Mouse (Mus musculus): ENCODE data around the gene Fcrl5. TPM values are rescaled to one million over a fixed set of nuclear protein-coding genes. Genes with fewer than 3 reads are reported as not detected.

Gene Fcrl5
- polyA plus RNA-seq, 1 experiment from 2014 or later: not detected

DNA sequence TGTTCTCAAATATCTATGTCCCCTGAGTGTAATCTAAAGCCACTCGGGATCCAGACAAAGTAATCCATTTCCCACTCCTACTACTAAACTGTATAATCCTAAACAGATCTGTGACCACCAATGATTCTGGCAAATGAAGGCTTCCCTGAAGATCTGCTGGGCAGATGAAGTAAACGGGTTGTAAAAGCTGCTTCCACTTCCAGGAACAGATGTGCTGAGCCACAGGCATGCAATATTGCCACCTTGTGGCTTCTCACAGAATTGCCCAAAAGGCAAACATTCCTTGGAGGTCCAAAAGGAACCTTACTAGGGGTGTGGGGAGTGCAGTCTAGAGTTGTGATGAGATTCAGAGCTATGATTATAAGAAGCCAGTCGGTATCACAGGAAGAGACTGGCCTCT is 63.5 kb downstream of the Fcrl5 start:
- in situ Hi-C loops (cut with MboI; ENCODE audit: low pct_unique_long_range_greater_than_20kb): loop anchor here (5.0 kb wide), 3 partner anchors 82 to 257 kb away; no protein-coding TSS in a partner anchor
- ChIA-PET CTCF (interaction anchor here (0.7 to 2.0 kb wide), 22 partner anchors 8 to 468 kb away, joined by 3 to 8 read pairs (median 4); partner anchors contain the start of gene Fcrls), POLR2A (no interaction called here)
- peaks cover 38% of the 10 kb centered on the region for H3K27me3 ChIP-seq
- ATAC-seq (peak; percentile 31), DNase-seq (ENCODE audit: low read depth, low spot score) (no peak)
- peak; percentile 98 for TF ChIP-seq CTCF (IDR thresholded peaks at IDR 0.05)

GRCm38 (mm10) chr3:87500088-87501055 is 64.8 kb downstream of the Fcrl5 start:
- ChIA-PET POLR2A (no interaction called here), CTCF (interaction anchor here (1.0 to 2.1 kb wide), 6 partner anchors 9 to 261 kb away, joined by 3 to 10 read pairs (median 5); no protein-coding TSS in a partner anchor)
- TF ChIP-seq CTCF (IDR thresholded peaks at IDR 0.05): no peak
- ATAC-seq: no peak
- in situ Hi-C loops (cut with MboI; ENCODE audit: low pct_unique_long_range_greater_than_20kb): loop anchor here (10.0 kb wide), 2 partner anchors 54 to 466 kb away; no protein-coding TSS in a partner anchor
- DNase-seq (ENCODE audit: low read depth, low spot score): no peak
- H3K27me3 ChIP-seq: peaks cover 45% of the 10 kb centered on the region

- H3K27me3 ChIP-seq: peaks cover 47% of the 10 kb centered on the region
- POLR2A ChIA-PET: no interaction called here
- no peak for ATAC-seq
- no peak for TF ChIP-seq CTCF (IDR thresholded peaks at IDR 0.05)
- no peak for DNase-seq (ENCODE audit: low read depth, low spot score)
- in situ Hi-C loops (cut with MboI; ENCODE audit: low pct_unique_long_range_greater_than_20kb): loop anchor here (10.0 kb wide), 2 partner anchors 54 to 466 kb away; no protein-coding TSS in a partner anchor
- CTCF ChIA-PET: interaction anchor here (1.0 to 2.1 kb wide), 7 partner anchors 9 to 470 kb away, joined by 3 to 10 read pairs (median 4); no protein-coding TSS in a partner anchor
These were observed 65.6 kb downstream of the Fcrl5 start for GRCm38 (mm10) chr3:87501151-87501550.

- in situ Hi-C loops (cut with MboI; ENCODE audit: low pct_unique_long_range_greater_than_20kb): loop anchor here (10.0 kb wide), 2 partner anchors 52 to 468 kb away; no protein-coding TSS in a partner anchor
- H3K27me3 ChIP-seq: peaks cover 40% of the 10 kb centered on the region
- DNase-seq (ENCODE audit: low read depth, low spot score): no peak
- CTCF ChIA-PET: interaction anchor here (0.9 to 2.5 kb wide), 6 partner anchors 12 to 259 kb away, joined by 3 to 29 read pairs (median 5); no protein-coding TSS in a partner anchor
- TF ChIP-seq CTCF (IDR thresholded peaks at IDR 0.05): no peak
- ATAC-seq: no peak
- POLR2A ChIA-PET: no interaction called here
These were observed 67.2 kb downstream of the Fcrl5 start for GRCm38 (mm10) chr3:87502771-87503170.

DNA sequence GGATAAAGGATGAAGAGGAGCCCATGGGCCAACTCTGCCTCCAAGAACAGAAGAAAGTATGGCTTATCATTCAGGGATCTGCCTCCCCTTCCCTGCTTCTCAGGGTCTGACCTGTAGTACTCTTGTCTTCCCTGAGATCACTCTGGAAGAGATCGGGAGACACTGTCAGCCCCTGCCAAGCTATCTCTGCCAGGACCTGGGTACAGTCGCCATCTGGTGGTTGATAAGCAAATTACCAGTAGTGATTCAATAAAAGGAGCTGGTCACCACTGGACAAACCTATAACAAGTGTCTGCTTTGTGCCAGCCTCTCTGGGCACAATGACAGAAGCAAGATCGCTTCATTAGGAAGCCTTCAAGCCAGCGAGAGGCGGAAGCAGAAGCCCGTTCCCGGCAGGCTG is 68.8 kb downstream of the Fcrl5 start:
- no peak for DNase-seq (ENCODE audit: low read depth, low spot score)
- TF ChIP-seq CTCF (IDR thresholded peaks at IDR 0.05): peak; percentile 93
- in situ Hi-C loops (cut with MboI; ENCODE audit: low pct_unique_long_range_greater_than_20kb): loop anchor here (10.0 kb wide), 2 partner anchors 50 to 470 kb away; no protein-coding TSS in a partner anchor
- peaks cover 40% of the 10 kb centered on the region for H3K27me3 ChIP-seq
- POLR2A ChIA-PET: no interaction called here
- no peak for ATAC-seq
- CTCF ChIA-PET: interaction anchor here (0.7 to 3.0 kb wide), 32 partner anchors 8 to 473 kb away, joined by 3 to 29 read pairs (median 4); partner anchors contain the start of gene Etv3

DNA sequence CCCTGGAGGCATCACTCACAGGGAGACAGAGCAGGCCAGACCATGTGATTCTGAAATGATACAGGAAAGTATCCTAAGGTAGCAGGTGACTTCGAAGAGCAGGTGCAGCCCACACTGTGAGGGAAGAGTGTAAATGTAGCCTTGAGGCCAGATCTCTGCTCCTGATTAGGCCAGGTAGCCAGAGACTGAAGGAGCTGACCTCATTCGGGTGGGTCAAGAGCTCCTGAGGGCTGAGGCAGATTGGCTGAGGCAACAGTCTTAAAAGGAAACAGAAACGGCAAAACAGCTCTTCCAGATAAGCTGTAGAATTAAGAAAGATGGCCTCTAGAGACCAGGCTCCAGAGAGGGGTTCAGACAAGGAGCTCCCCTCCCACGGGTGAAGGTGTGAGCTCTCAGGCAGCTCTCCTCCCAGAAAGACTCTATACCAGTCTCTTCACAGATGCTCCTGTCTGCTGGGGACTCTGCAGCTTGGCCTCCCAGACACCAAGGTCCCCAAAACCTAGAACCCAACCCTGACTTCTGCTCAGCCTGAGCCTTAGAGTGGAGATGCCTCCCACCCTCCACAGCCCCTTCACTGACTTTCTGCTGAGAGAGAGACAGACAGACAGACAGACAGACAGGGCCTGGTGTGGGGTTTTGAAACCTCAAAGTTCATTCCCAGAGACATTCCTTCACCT is 69.3 kb downstream of the Fcrl5 start:
- DNase-seq (ENCODE audit: low read depth, low spot score): no peak
- CTCF ChIA-PET: interaction anchor here (0.7 to 3.0 kb wide), 31 partner anchors 9 to 474 kb away, joined by 3 to 29 read pairs (median 4); partner anchors contain the start of gene Etv3

GRCm38 (mm10) chr3:87506456-87507416 is 71.2 kb downstream of the Fcrl5 start:
- in situ Hi-C loops (cut with MboI; ENCODE audit: low pct_unique_long_range_greater_than_20kb): loop anchor here (10.0 kb wide), 2 partner anchors 48 to 472 kb away; no protein-coding TSS in a partner anchor
- POLR2A ChIA-PET: no interaction called here
- DNase-seq (ENCODE audit: low read depth, low spot score) (no peak), ATAC-seq (no peak)
- peaks cover 32% of the 10 kb centered on the region for H3K27me3 ChIP-seq
- CTCF ChIA-PET: interaction anchor here (1.1 to 3.0 kb wide), 6 partner anchors 7 to 184 kb away, joined by 3 to 12 read pairs (median 4); no protein-coding TSS in a partner anchor
- TF ChIP-seq CTCF (IDR thresholded peaks at IDR 0.05): no peak

More for the DNA sequence above, 69.3 kb downstream of the Fcrl5 start:
- POLR2A ChIA-PET: no interaction called here
- TF ChIP-seq CTCF (IDR thresholded peaks at IDR 0.05): no peak
- H3K27me3 ChIP-seq: peaks cover 39% of the 10 kb centered on the region
- in situ Hi-C loops (cut with MboI; ENCODE audit: low pct_unique_long_range_greater_than_20kb): loop anchor here (10.0 kb wide), 2 partner anchors 50 to 470 kb away; no protein-coding TSS in a partner anchor
- no peak for ATAC-seq

- in situ Hi-C loops (cut with MboI; ENCODE audit: low pct_unique_long_range_greater_than_20kb): loop anchor here (10.0 kb wide), 2 partner anchors 46 to 474 kb away; no protein-coding TSS in a partner anchor
These were observed 72.8 kb downstream of the Fcrl5 start for GRCm38 (mm10) chr3:87508205-87508901.

More at GRCm38 (mm10) chr3:87508205-87508901, 72.8 kb downstream of the Fcrl5 start:
- H3K27me3 ChIP-seq: peaks cover 18% of the 10 kb centered on the region
- POLR2A ChIA-PET: no interaction called here
- CTCF ChIA-PET: interaction anchor here (1.0 to 2.4 kb wide), 5 partner anchors 9 to 186 kb away, joined by 3 to 15 read pairs (median 4); no protein-coding TSS in a partner anchor
- DNase-seq (ENCODE audit: low read depth, low spot score) (peak; percentile 60), ATAC-seq (peak; percentile 56)
- peak; percentile 81 for TF ChIP-seq CTCF (IDR thresholded peaks at IDR 0.05)
